Mouse (Mus musculus) MEL (cell line): ENCODE data around the gene Mnd1.
A peak's percentile ranks its signal among the peaks of the same experiment; 100 is the strongest.

Experiments used
- CTCF ChIP-seq, 3 experiments: IDR thresholded peaks in 2 of 3; conservative IDR thresholded peaks in 1 of 3; 2 replicates each; pipeline ENCODE4 v1.5.1; 2011 to 2012; ENCODE audit warnings: low read length in 3 of 3, low read depth in 2 of 3, mild to moderate bottlenecking in 2 of 3, improper control_type of control experiment in 1 of 3, inconsistent platforms in 1 of 3, mixed read lengths in 1 of 3, moderate library complexity in 1 of 3; ENCODE audit not compliant: control insufficient read depth in 1 of 3, insufficient read depth in 1 of 3, poor library complexity in 1 of 3, severe bottlenecking in 1 of 3
- MAX ChIP-seq: IDR thresholded peaks from 2 replicates; pipeline ENCODE4 v1.6.1; 2011; ENCODE audit warnings: low read length, improper control_type of control experiment
- MAZ ChIP-seq: IDR thresholded peaks from 2 replicates; pipeline ENCODE4 v1.6.1; 2012; ENCODE audit warnings: low read depth, mild to moderate bottlenecking, inconsistent platforms, low read length, improper control_type of control experiment
- MEF2A ChIP-seq: IDR thresholded peaks from 2 replicates; pipeline ENCODE4 v1.6.1; 2014; ENCODE audit warnings: low read depth, mild to moderate bottlenecking, inconsistent platforms, low read length, improper control_type of control experiment; ENCODE audit not compliant: poor library complexity, insufficient replicate concordance, severe bottlenecking; ENCODE audit errors: extremely low read depth
- POLR2A ChIP-seq, 2 experiments: IDR thresholded peaks; 2 replicates each; pipeline ENCODE4 v1.6.1; 2011 to 2012; ENCODE audit warnings: low read length in 2 of 2, mild to moderate bottlenecking in 2 of 2, control low read depth in 1 of 2, improper control_type of control experiment in 1 of 2, low read depth in 1 of 2, moderate library complexity in 1 of 2; ENCODE audit not compliant: control insufficient read depth in 1 of 2, insufficient read depth in 1 of 2, poor library complexity in 1 of 2
- POLR2AphosphoS2 ChIP-seq: IDR thresholded peaks from 2 replicates; pipeline ENCODE4 v1.6.1; 2011; ENCODE audit warnings: low read length, improper control_type of control experiment
- RCOR1 ChIP-seq: IDR thresholded peaks from 2 replicates; pipeline ENCODE4 v1.6.1; 2012; ENCODE audit warnings: low read depth, mild to moderate bottlenecking, inconsistent platforms, low read length, improper control_type of control experiment

DNA sequence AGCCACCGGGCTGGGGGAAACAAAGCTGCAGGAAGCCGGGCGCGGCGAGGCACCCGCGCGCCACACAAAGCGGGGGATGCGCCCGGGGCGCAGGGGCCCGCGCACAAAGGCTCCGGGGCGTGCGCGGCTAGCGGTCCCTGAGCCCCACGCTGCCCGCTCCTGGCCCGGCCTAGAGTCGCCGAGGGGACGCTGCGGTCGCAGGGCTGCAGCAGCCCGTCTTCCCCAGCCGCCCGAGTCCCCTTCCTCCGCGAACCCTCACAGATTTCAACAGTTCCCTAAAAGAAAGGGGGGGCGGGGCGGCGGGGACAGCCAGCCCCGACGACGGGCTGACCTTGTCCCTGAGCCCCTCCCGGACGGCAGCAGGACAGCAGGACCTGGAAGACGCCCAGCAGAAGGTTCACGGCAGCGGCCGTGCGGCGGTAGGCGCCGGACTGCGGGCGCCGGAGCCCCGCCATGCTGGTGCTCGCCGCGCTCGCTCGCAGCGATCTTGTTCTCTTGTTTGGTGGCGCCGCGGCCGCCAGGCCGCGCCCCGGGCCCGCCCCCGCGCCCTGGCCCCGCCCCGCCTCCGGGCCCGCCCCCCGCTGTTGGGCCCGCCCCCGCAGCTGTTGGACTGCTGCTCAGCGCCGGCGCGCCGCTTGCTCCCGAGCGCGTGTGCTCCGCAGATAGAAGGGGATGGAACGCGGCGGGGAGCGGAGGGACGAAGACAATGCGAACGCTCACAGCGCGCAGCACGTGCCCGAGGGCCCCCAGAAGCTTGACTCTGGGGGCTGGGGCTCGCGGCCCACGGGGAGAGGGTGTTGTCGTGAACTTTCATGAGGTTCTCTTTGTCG, 115.7 kb downstream of the Mnd1 start, which contains the start of gene Tmem131l:
- TF ChIP-seq MAX (peak; percentile 87), RCOR1 (no peak), CTCF (IDR thresholded peaks at IDR 0.05 in 2 of 3, conservative IDR thresholded peaks at IDR 0.05 in 1 of 3; ENCODE audit: control insufficient read depth in 1 of 3, insufficient read depth in 1 of 3, low read depth in 2 of 3, low read length in 3 of 3, poor library complexity in 1 of 3, severe bottlenecking in 1 of 3) (no peak), POLR2AphosphoS2 (peak; percentile 83; the same call in 1 of the 2 replicates), MAZ (peak; percentile 24; the same call in 1 of the 2 replicates), POLR2A (IDR thresholded peaks at IDR 0.05; ENCODE audit: control insufficient read depth in 1 of 2, insufficient read depth in 1 of 2, low read depth in 1 of 2, low read length in 2 of 2, poor library complexity in 1 of 2) (peak; percentile 82 to 98), MEF2A (no peak)
